Mouse (Mus musculus) bone marrow macrophage, adult 2 months (primary cell): ENCODE data around the gene 9330159F19Rik.

ENCODE experiments used
- CTCF ChIP-seq: IDR thresholded peaks from 2 replicates; pipeline ENCODE4 v1.5.1; 2012; ENCODE audit warnings: low read depth, mild to moderate bottlenecking, low read length, moderate library complexity
- POLR2A ChIP-seq: IDR thresholded peaks from 2 replicates; pipeline ENCODE4 v1.6.1; 2012; ENCODE audit warnings: mild to moderate bottlenecking, low read depth, low read length, borderline replicate concordance

DNA sequence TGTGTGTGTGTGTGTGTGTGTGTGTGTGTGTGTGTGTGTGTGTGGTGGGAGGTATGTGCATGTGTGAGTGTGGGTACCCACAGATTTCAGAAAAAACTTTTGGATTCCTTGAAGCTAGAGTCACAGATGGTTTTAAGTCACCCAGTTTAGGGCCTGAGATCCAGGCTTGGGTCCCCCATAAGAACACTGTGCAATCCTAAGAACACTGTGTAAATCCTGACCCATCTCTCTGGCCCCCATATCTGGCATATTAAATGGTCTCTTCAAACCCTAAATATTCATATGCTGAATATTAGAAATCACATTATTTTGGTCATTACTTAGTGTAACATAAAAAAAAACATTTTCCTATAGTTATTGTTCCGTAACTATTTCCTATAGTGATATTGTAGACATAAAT, 5.6 kb downstream of the 9330159F19Rik start:
- no peak for TF ChIP-seq POLR2A
- TF ChIP-seq CTCF = no peak
